Mouse (Mus musculus): Measurements from ENCODE around the gene Itgb3bp. TPM values are rescaled to one million over a fixed set of nuclear protein-coding genes. Genes with fewer than 3 reads are reported as not detected.
A peak's percentile ranks its signal among the peaks of the same experiment; 100 is the strongest.

The Itgb3bp gene
- polyA plus RNA-seq, 1 experiment: 7.8 TPM

DNA sequence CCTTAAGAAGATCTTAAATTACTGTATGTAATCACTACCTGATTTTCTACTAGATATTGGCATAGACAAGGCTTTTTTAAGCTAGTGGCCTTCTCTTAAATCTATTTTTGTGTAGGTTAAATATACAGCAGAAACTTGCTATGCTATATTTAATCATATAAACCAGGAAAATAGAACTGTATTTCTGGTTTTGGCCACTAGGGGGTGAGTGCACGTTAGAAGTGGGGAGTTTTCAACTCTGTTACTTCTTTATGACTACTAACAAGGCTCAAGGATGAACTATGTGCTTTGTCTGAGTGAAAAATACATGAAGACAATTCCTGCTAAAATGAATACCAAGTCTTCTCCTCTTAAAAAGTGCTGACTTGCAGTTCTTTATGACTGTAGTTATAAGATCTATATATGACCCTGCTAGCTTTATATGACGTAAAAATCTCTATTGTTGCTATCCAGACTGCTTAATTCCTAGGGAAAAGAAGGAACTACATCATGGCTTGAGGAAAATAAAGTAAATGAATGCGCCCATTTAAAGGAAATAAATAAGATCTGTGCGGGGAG is 15.6 kb downstream of the Itgb3bp start:
- Histone ChIP-seq H3K4me1 (ENCODE audit: control insufficient read depth, insufficient read depth, low read length) (no peaks in the 10 kb centered on the region), H3K27ac (ENCODE audit: insufficient read depth, low read depth, low read length) (no peak overlapping the region), H3K4me3 (ENCODE audit: insufficient read depth, low read length) (no peak overlapping the region)
- no peak for TF ChIP-seq POLR2A (IDR thresholded peaks at IDR 0.05; ENCODE audit: borderline replicate concordance, low read depth, low read length)

DNA sequence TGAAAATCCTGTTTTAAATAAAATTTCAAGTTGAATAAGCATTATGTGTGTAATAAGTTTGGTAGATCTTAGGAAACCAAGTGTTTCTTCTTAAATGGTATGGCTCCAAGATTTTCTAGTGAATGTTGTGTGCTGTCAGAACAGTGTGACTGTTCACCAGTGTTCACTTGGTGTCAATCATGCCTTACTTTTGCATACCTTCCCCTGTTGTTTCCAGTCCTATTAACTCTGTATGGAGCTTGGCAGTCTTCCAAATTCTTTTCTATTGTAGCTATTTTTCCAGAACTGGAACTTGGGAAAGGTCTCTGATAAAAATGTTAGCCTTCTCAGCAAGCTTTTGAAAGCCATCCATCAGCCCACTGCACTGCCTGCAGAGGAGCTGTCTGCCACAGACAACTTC is 47.2 kb downstream of the Itgb3bp start:
- TF ChIP-seq POLR2A (IDR thresholded peaks at IDR 0.05; ENCODE audit: borderline replicate concordance, low read depth, low read length) (no peak), CTCF (IDR thresholded peaks at IDR 0.05; ENCODE audit: low read depth, low read length) (no peak)
- no peak overlapping the region for H3K4me3 ChIP-seq (ENCODE audit: insufficient read depth, low read length)
- no peaks in the 10 kb centered on the region for H3K4me1 ChIP-seq (ENCODE audit: control insufficient read depth, insufficient read depth, low read length)
- no peak overlapping the region for H3K27ac ChIP-seq (ENCODE audit: insufficient read depth, low read depth, low read length)

DNA sequence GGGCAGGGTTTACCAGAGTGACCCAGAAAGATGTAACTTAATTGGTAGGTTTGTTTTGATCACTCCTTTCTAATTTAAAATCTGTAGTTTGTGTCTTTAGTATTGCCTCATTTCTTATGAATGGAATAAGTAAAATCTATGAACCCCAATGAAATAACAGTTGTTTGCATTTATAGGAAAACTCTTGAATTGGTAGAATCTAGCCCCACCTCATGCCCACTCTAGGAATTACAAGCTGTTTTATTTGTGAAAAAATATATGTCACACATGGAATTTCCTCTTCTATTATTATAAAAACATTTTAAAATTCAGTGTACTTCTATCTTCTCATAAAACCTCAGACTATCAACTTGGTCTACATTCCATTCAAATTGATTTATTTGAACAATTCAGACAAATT is 47.7 kb downstream of the Itgb3bp start:
- no peak overlapping the region for H3K4me3 ChIP-seq (ENCODE audit: insufficient read depth, low read length)
- TF ChIP-seq POLR2A (IDR thresholded peaks at IDR 0.05; ENCODE audit: borderline replicate concordance, low read depth, low read length) (no peak), CTCF (IDR thresholded peaks at IDR 0.05; ENCODE audit: low read depth, low read length) (no peak)
- H3K27ac ChIP-seq (ENCODE audit: insufficient read depth, low read depth, low read length): no peak overlapping the region
- H3K4me1 ChIP-seq (ENCODE audit: control insufficient read depth, insufficient read depth, low read length): no peaks in the 10 kb centered on the region

DNA sequence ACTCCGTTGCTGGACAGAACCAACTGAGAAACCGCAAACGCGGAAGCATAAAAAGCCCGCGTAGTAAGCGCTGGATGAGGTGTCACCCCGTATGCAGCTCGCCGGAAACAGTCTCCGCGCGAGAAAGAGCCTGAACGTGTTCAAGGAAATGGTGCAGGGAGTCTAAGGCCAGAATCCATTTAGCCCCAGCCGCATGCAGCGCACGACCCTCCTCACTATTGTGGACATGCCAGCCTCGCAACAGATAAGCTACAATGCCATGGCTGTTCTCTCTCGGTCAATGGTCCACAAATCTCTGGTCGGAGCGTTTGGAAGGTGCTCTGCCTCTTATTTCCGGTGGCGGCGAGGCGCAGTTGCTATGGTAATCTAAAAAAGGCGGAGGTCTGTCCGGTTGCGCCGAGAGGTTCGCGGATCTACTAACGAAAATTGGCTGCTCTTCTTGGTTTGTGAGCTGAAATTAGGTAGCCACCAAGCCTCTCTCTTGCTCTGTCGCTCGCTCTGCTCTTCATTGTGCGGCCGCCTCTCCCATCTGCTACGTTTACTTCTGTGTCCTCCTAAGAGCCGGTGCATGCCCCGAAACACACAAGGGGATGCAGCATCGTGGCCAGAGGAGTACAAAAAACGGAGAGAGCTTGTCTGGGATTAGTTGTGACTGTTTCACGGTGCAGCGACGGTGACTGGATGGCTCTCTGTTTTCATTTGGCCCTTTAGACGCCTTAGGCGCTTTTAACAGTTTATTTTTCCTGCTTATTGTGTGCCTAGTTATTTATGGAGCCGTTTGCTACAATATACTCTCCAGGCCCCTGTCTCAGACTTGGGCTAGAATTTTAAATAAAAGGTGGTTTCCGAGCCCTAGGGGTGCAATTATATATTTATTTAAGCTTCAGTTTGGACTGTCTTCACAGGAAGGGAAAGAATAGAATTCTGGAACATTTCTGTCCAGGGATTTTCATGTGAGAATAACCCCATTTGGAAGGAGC is 100.2 kb downstream of the Itgb3bp start, which contains the start of gene Efcab7:
Gene Efcab7, plus strand, starts transcription at position 105 of the 980 bp plus-strand sequence.
- no peak for TF ChIP-seq POLR2A (IDR thresholded peaks at IDR 0.05; ENCODE audit: borderline replicate concordance, low read depth, low read length)
- TF ChIP-seq CTCF (IDR thresholded peaks at IDR 0.05; ENCODE audit: low read depth, low read length): no peak
- Histone ChIP-seq H3K4me3 (ENCODE audit: insufficient read depth, low read length) (peak within 1 kb of the TSS; percentile 99), H3K4me1 (ENCODE audit: control insufficient read depth, insufficient read depth, low read length) (no peaks in the 10 kb centered on the region), H3K27ac (ENCODE audit: insufficient read depth, low read depth, low read length) (peak within 1 kb of the TSS; percentile 70)

DNA sequence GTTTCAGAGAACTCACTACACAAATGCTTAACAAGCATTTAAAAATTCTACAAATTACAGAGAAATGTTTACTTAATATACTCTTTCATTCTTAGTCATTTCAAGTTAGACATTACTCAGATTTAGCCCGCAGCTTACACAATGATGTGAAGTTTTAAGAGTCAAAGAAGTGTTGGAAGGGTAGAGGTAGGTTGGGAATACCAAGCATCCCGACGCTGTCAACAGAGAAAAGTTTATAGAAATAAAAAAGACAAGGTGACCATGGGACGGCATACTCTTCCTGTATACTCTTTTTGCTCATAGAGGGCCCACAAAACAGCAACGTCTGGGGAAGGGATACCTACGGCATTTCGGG is 100.9 kb downstream of the Itgb3bp start:
- Histone ChIP-seq H3K4me3 (ENCODE audit: insufficient read depth, low read length) (peak overlapping the region; percentile 99), H3K4me1 (ENCODE audit: control insufficient read depth, insufficient read depth, low read length) (no peaks in the 10 kb centered on the region), H3K27ac (ENCODE audit: insufficient read depth, low read depth, low read length) (no peak overlapping the region)
- TF ChIP-seq CTCF (IDR thresholded peaks at IDR 0.05; ENCODE audit: low read depth, low read length) (no peak), POLR2A (IDR thresholded peaks at IDR 0.05; ENCODE audit: borderline replicate concordance, low read depth, low read length) (no peak)

GRCm38 (mm10) chr4:99828337-99828736 is 101.3 kb downstream of the Itgb3bp start:
- Histone ChIP-seq H3K27ac (ENCODE audit: insufficient read depth, low read depth, low read length) (no peak overlapping the region), H3K4me3 (ENCODE audit: insufficient read depth, low read length) (no peak overlapping the region), H3K4me1 (ENCODE audit: control insufficient read depth, insufficient read depth, low read length) (no peaks in the 10 kb centered on the region)
- TF ChIP-seq POLR2A (IDR thresholded peaks at IDR 0.05; ENCODE audit: borderline replicate concordance, low read depth, low read length) (no peak), CTCF (IDR thresholded peaks at IDR 0.05; ENCODE audit: low read depth, low read length) (no peak)

- no peak overlapping the region for H3K4me3 ChIP-seq (ENCODE audit: insufficient read depth, low read length)
- TF ChIP-seq POLR2A (IDR thresholded peaks at IDR 0.05; ENCODE audit: borderline replicate concordance, low read depth, low read length) (no peak), CTCF (IDR thresholded peaks at IDR 0.05; ENCODE audit: low read depth, low read length) (no peak)
- no peak overlapping the region for H3K27ac ChIP-seq (ENCODE audit: insufficient read depth, low read depth, low read length)
- no peaks in the 10 kb centered on the region for H3K4me1 ChIP-seq (ENCODE audit: control insufficient read depth, insufficient read depth, low read length)
Observed at GRCm38 (mm10) chr4:99816697-99817460, 112.7 kb downstream of the Itgb3bp start.

DNA sequence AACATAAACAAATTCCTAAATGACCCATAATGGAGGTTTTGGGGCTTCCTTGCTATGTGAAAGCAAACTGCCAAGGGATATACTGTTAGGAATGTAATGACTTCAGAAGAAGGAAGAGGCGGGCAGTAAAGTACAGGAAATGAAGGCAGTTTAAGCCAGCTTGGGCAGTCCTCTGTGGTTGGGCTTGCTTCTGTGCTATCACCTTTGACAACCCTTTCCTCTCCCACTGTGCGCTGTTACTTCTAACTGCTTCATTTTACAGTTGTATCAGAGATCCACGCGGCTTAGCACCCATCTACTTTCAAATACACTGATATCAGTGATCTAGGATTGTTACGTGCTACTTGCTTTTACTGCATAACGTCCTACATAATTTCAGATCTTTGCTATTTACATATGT is 137.2 kb downstream of the Itgb3bp start:
- H3K4me1 ChIP-seq (ENCODE audit: control insufficient read depth, insufficient read depth, low read length): no peaks in the 10 kb centered on the region
- no peak overlapping the region for H3K27ac ChIP-seq (ENCODE audit: insufficient read depth, low read depth, low read length)
- TF ChIP-seq POLR2A (IDR thresholded peaks at IDR 0.05; ENCODE audit: borderline replicate concordance, low read depth, low read length): no peak
- TF ChIP-seq CTCF (IDR thresholded peaks at IDR 0.05; ENCODE audit: low read depth, low read length): no peak
- no peak overlapping the region for H3K4me3 ChIP-seq (ENCODE audit: insufficient read depth, low read length)

- H3K4me3 ChIP-seq (ENCODE audit: insufficient read depth, low read length): no peak overlapping the region
- TF ChIP-seq CTCF (IDR thresholded peaks at IDR 0.05; ENCODE audit: low read depth, low read length) (no peak), POLR2A (IDR thresholded peaks at IDR 0.05; ENCODE audit: borderline replicate concordance, low read depth, low read length) (no peak)
- H3K4me1 ChIP-seq (ENCODE audit: control insufficient read depth, insufficient read depth, low read length): peaks cover 5% of the 10 kb centered on the region; the same call in 1 of the 2 replicates
- H3K27ac ChIP-seq (ENCODE audit: insufficient read depth, low read depth, low read length): no peak overlapping the region
Observed at GRCm38 (mm10) chr4:99773041-99773440, 156.6 kb downstream of the Itgb3bp start.
